30 mouse cellular contexts compared by ENCODE assay signal in genomic region chr13:41719331-41719730, GRCm38 (mm10).
DNase-seq lines count a peak whose midpoint lies in the region; ATAC-seq lines count a peak whose summit lies in the region.
"Had no signal": no experiment of that assay in that cellular context is flagged by ENCODE, and none has a peak within 500 bp of the region (broad histone marks: within the 10 kb centered on the region; RNA-seq: fewer than 3 reads in every experiment).

No protein-coding gene starts in this region.

- DNase-seq in frontal cortex, postnatal 14 days (ENCODE audit: low spot score in 2 of 2): no peak
- DNase-seq in right cerebral cortex, adult 18-20 months: peak; percentile 30
- DNase-seq in right cerebral cortex, postnatal 4 days: no peak
- peak; percentile 20 to 78 for DNase-seq in left cerebral cortex, postnatal 25 days (ENCODE audit: low spot score in 2 of 2)
- DNase-seq in lung, postnatal 4 days: no peak
- DNase-seq in midbrain, embryonic 11.5 days (ENCODE audit: low spot score, missing footprints): no peak
- DNase-seq: adrenal gland, postnatal 14 days; cerebellum, adult 8-10 months; cerebellum, postnatal 25 days; gastrocnemius, postnatal 25 days; heart, adult 18-20 months; heart, postnatal 4 days; kidney, adult 8-10 months; layer of hippocampus, postnatal 36 days; thymus, adult 2 months; thymus, postnatal 36 days had no signal

- WGBS in midbrain, embryonic 11.5 days: 93% methylated on average over 16 of the region's 16 CpGs

- H3K27ac ChIP-seq in midbrain, embryonic 11.5 days (ENCODE audit: low read depth, low read length): no peak overlapping the region
- H3K27ac ChIP-seq: embryonic facial prominence, embryonic 10.5 days; embryonic facial prominence, embryonic 15.5 days; forebrain, embryonic 13.5 days; hindbrain, embryonic 13.5 days; kidney, postnatal 0 days; limb, embryonic 12.5 days; liver, embryonic 15.5 days; lung, embryonic 15.5 days; midbrain, embryonic 12.5 days; neural tube, embryonic 12.5 days had no signal

- no peaks in the 10 kb centered on the region for H3K36me3 ChIP-seq in midbrain, embryonic 11.5 days (ENCODE audit: control insufficient read depth, insufficient read depth, low read length)
- H3K36me3 ChIP-seq: embryonic facial prominence, embryonic 10.5 days; embryonic facial prominence, embryonic 15.5 days; heart, embryonic 12.5 days; hindbrain, embryonic 13.5 days; limb, embryonic 12.5 days; liver, embryonic 15.5 days; lung, embryonic 15.5 days; midbrain, embryonic 12.5 days; neural tube, embryonic 12.5 days had no signal

- peak; percentile 77 for ATAC-seq in frontal cortex, adult (ENCODE audit: low TSS enrichment)
- ATAC-seq in midbrain, embryonic 11.5 days (ENCODE audit: low FRiP score): no peak
- ATAC-seq: forebrain, embryonic 13.5 days; intestine, embryonic 16.5 days had no signal

- intact Hi-C loops in left cerebral cortex, postnatal 25 days (cut with DNase I): no loop called here

- H3K27me3 ChIP-seq in midbrain, embryonic 11.5 days (ENCODE audit: control insufficient read depth, insufficient read depth, low read length): no peaks in the 10 kb centered on the region
- H3K27me3 ChIP-seq: embryonic facial prominence, embryonic 15.5 days; forebrain, embryonic 13.5 days; heart, embryonic 12.5 days; hindbrain, embryonic 13.5 days; limb, embryonic 12.5 days; liver, embryonic 15.5 days; lung, embryonic 15.5 days; midbrain, embryonic 12.5 days; neural tube, embryonic 12.5 days had no signal

- H3K4me1 ChIP-seq in midbrain, embryonic 11.5 days (ENCODE audit: control insufficient read depth, insufficient read depth, low read length): no peaks in the 10 kb centered on the region
- H3K4me1 ChIP-seq: embryonic facial prominence, embryonic 10.5 days; embryonic facial prominence, embryonic 15.5 days; forebrain, embryonic 13.5 days; heart, embryonic 12.5 days; hindbrain, embryonic 13.5 days; limb, embryonic 12.5 days; liver, embryonic 15.5 days; lung, embryonic 15.5 days; midbrain, embryonic 12.5 days; neural tube, embryonic 12.5 days had no signal

- H3K4me2 ChIP-seq in midbrain, embryonic 11.5 days: no peak overlapping the region
- H3K4me2 ChIP-seq: embryonic facial prominence, embryonic 15.5 days; forebrain, embryonic 13.5 days; heart, embryonic 12.5 days; hindbrain, embryonic 13.5 days; limb, embryonic 12.5 days; liver, embryonic 15.5 days; lung, embryonic 15.5 days; midbrain, embryonic 12.5 days; neural tube, embryonic 12.5 days had no signal

- no peak overlapping the region for H3K9ac ChIP-seq in midbrain, embryonic 11.5 days (ENCODE audit: low read length)
- H3K9ac ChIP-seq: embryonic facial prominence, embryonic 15.5 days; forebrain, embryonic 13.5 days; heart, embryonic 12.5 days; hindbrain, embryonic 13.5 days; limb, embryonic 12.5 days; liver, embryonic 15.5 days; lung, embryonic 15.5 days; midbrain, embryonic 12.5 days; neural tube, embryonic 12.5 days had no signal

- H3K4me3 ChIP-seq in midbrain, embryonic 11.5 days (ENCODE audit: low read depth, low read length): no peak overlapping the region
- H3K4me3 ChIP-seq: embryonic facial prominence, embryonic 10.5 days; embryonic facial prominence, embryonic 15.5 days; forebrain, embryonic 13.5 days; heart, embryonic 12.5 days; hindbrain, embryonic 13.5 days; limb, embryonic 12.5 days; liver, embryonic 15.5 days; lung, embryonic 15.5 days; midbrain, embryonic 12.5 days; myocyte; neural tube, embryonic 12.5 days had no signal

- H3K9me3 ChIP-seq in midbrain, embryonic 11.5 days (ENCODE audit: control insufficient read depth, low read length): no peaks in the 10 kb centered on the region
- H3K9me3 ChIP-seq: embryonic facial prominence, embryonic 10.5 days; embryonic facial prominence, embryonic 15.5 days; forebrain, embryonic 13.5 days; heart, embryonic 12.5 days; hindbrain, embryonic 13.5 days; limb, embryonic 12.5 days; liver, embryonic 15.5 days; lung, embryonic 15.5 days; midbrain, embryonic 12.5 days; neural tube, embryonic 12.5 days had no signal

Comparison
In these comparisons a context has a peak if more than half of its experiments do, and no peak if none do; other contexts are left out.
1. DNase-seq: peak in right cerebral cortex, adult 18-20 months (single experiment) and left cerebral cortex, postnatal 25 days (2 of 2); none in frontal cortex, postnatal 14 days (0 of 2), right cerebral cortex, postnatal 4 days (single experiment), lung, postnatal 4 days (0 of 2) and midbrain, embryonic 11.5 days (single experiment).